Mouse (Mus musculus) liver, postnatal 0 days (tissue): Measurements from ENCODE around the gene Coro6.
A peak's percentile ranks its signal among the peaks of the same experiment; 100 is the strongest.

Experiments
- CTCF ChIP-seq: sonication (generic); IDR thresholded peaks from 2 replicates; pipeline ENCODE4 v1.5.1; 2016; ENCODE audit warnings: antibody characterized with exemption, low read depth
- EP300 ChIP-seq: IDR thresholded peaks from 2 replicates; pipeline ENCODE4 v1.6.1; 2016; ENCODE audit warnings: antibody characterized with exemption, low read depth, mild to moderate bottlenecking

DNA sequence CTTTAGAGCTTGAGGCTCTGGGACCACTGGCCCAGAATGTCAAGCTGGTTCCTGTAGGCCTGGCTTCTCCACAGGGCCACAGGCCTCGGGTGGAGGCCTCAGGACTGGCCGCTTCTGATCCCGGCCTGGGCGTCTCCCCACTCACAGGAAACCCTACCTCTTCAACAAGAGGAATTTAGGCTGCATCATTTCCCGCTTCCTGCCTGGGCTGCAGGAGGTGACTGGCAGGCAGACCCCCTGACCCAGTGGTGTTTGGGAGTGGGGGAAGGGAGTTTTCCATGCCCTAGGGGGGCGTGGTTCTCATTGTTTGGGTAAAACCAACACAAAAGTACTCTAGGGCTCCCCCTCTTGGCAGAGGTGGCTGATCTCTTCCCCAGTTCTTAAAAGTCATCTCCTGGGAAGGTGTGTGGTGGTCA lies 35.1 kb downstream of the Coro6 start:
- TF ChIP-seq CTCF, result peak; percentile 56
- TF ChIP-seq EP300, result 0 out of 2 replicates have a peak, but pooled peaks have one; percentile 19
